Mouse (Mus musculus) left cerebral cortex, adult 8-10 months (tissue): Measurements from ENCODE around the gene Vmn2r76. TPM values are rescaled to one million over a fixed set of nuclear protein-coding genes. Genes with fewer than 3 reads are reported as not detected.
"Not testable (repeated sequence)": the region's sequence is repeated elsewhere in the genome, so short reads cannot be mapped to it uniquely, and the experiment has no call there.

Source experiments
- DNase-seq, 2 experiments: peaks; one replicate each; pipeline ENCODE4 v3.0.0; 2022; ENCODE audit warnings: low spot score in 2 of 2
- total RNA-seq, 4 experiments: library from RNA; stranded (reverse); gene quantifications; 2 replicates each; pipeline ENCODE4 v1.2.4; 2022

Gene Vmn2r76
- not detected for total RNA-seq

DNA sequence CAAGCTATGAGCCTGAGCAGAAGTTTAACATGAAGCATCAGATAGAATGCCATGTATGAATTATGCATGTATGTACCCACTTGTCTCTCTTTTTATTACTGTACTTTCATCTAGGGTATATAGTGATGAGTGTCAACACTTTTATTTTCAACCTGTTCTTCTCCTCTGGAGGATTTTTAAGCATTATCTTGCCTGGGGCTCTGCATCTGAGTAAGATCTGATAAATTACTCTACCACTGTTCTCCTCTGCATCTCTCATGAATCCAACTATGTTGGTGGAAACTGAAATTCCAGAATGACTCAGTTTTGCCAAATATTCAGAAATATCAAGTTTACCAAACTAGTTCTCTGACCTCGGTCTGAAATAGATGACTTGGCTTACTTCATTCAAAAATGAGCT is at the start of gene Vmn2r76:
Vmn2r76 (minus strand) TSS at position 101 of the 400 bp plus-strand sequence.
- DNase-seq: no peak

DNA sequence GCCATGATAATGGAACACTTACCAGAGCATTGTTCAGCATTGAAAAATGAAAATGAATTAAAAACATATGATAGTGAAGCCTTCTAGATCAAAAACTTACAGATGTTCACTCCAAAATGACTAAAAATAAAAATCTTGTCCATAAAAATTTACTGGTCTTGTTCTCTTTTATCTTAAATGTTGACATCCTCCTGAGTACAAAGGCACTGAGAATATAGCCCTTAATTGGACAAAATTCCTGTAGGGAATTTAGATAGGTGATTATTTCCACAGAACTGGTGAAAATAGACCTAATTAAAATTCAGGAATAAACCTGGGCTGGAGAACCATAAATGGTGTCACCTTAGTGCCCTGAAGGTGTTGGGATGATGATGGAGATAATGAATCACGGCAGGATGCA is 31.0 kb upstream of the Vmn2r76 start, which contains the start of gene Olfr310:
Olfr310 (minus strand) TSS at position 101 of the 400 bp plus-strand sequence.
- DNase-seq: no peak

DNA sequence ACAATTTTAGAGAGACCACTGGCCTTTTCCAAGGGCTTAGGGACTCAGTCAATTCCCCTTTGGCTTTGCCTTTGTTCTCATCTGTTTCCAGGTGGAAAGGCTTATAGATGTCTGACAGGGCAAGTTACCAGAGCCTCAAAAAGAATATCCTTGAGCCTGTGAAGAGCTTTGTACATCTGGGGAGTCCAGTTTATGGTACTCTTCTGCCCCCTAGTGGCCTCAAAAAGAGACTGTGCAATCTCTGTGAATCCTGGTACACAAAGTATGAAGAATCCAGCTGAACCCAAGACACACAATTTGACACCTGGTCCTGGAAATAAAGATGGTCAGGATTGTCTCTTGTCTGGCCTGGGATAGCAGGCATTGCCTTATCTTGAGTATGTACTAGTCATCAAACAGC is 34.8 kb downstream of the Vmn2r76 start:
- no peak for DNase-seq

DNA sequence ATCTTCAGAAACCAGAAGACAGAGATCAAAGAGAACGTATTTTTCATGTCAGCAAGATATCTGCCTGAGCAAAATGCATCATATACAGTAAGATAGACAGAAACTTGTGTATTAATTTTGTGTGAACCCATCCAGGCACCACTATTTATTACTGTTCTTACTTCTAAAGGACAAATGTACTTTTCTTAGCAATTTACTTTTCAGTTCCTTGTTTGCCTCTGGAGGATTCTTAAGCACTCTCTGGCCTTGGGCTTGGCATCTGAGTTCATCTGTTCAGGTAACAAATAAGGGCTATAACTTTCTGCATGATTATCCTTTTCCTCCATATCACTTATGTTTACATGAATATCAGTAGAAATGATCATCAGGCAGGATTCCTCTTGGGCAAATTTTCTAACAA is 74.4 kb downstream of the Vmn2r76 start, which contains the start of gene Vmn2r75:
Vmn2r75 (minus strand) TSS at position 101 of the 400 bp plus-strand sequence.
- not testable (repeated sequence) for DNase-seq

Other genes with a start within 250 kb of the Vmn2r76 start
- gene Vmn2r75, start 74.5 kb downstream of the Vmn2r76 start, total RNA-seq: not detected
- gene Olfr310, start 30.9 kb upstream of the Vmn2r76 start, total RNA-seq: not detected
- gene Olfr309, start 67.4 kb upstream of the Vmn2r76 start, total RNA-seq: not detected
- not detected for gene Olfr308, start 79.3 kb upstream of the Vmn2r76 start, total RNA-seq
- not detected for gene Olfr307, start 91.3 kb upstream of the Vmn2r76 start, total RNA-seq
- gene Olfr305, start 120.6 kb upstream of the Vmn2r76 start, total RNA-seq: not detected
- gene Olfr304, start 140.3 kb upstream of the Vmn2r76 start, total RNA-seq: not detected
- gene Olfr303, start 151.5 kb upstream of the Vmn2r76 start, total RNA-seq: not detected
- gene Olfr301, start 157.5 kb upstream of the Vmn2r76 start, total RNA-seq: not detected
- gene Olfr299, start 213.6 kb upstream of the Vmn2r76 start, total RNA-seq: not detected
- not detected for gene Olfr298, start 246.2 kb upstream of the Vmn2r76 start, total RNA-seq